Mouse (Mus musculus) common myeloid progenitor, adult 5-6 weeks (primary cell): ENCODE measurements at regions not wholly inside any gene's neighbourhood (a gene's known extent, or its start where the extent isn't known, plus 50 kb on each side); places are given as distances from the start of the nearest gene placed in this dataset.

Experiments used
- ATAC-seq: replicated peaks from 2 replicates; pipeline ENCODE4 v1.8.0; 2016; ENCODE audit warnings: low read depth, mild to moderate bottlenecking, moderate TSS enrichment, inconsistent platforms; ENCODE audit not compliant: poor library complexity, severe bottlenecking

DNA sequence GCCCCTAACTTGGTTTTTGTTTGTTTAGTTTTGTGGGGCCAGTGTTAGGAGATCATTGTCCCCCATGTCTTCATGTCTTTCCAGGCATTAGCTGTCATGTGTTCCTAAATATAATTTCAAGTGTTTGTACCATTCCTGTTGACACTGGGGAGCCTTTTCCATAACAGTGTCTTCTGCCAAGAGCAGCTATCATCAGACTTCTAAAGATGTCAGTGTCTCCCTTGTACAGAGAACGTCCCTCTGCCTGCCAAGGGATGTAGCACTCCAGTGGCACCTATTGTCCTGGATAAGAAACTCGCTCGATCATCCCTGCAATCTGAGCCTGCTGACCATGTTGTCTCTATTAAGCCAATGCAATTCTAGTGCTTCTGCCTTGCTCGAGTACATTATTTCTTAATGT is 64.6 kb upstream of the Lhfpl2 start:
- no peak for ATAC-seq

DNA sequence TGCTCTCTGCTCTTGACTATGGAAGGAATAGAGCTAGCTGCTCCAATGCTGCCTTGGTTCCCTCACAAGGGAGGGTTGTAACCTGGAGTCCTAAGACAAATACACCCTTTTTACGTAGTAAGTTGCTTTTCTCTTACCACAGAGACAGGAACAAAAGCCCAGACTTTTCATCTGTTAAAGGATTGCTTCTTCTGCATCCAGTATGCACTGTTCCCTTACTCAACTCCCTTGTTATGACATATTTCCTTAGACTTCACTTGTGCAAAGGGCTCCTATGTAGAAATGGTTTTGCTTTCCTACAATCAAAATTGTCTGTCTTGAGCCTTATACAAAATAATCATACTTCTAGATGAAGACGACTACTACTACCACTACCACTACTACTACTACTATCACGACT is 62.2 kb upstream of the Lhfpl2 start:
- no peak for ATAC-seq

DNA sequence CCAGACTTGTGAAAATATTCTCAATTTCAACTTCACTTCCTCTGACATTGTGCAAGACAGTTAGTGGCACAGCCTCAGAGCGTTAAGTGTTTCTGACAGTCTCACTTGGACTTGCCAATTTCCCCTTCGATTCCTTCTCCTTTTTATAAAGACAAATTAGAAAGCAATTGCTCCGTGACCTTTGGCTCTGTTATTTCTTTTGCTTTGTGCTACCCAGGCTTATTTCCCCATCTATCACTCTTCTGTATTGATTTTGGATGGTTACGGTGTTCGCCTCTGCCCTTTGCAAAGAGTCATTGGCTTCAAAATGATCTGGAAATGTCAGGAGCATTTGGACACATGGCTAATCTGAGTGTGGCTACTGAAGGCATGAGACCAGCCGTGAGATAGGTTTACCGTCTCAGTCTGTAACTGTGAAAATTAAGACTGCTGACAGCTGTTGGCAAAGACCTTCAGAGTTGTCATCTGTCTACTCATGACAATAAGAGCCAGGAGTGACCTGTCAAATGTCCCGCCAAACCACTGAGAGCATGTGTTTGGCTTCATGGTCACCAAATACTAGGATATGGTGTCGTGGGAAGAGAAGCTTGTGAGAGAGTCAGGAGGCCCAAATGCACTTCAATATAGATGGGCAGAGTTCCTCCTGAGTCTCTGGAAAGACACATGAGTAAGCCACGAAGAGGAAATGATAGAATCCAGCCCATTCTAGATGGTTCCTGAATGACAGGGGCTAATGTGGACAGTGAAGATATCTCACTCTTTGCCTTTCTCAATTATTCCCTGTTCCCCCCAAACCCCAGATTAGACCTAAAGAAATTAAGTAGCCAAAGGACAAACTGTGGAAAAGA is 60.8 kb upstream of the Lhfpl2 start:
- ATAC-seq = peak; percentile 62

DNA sequence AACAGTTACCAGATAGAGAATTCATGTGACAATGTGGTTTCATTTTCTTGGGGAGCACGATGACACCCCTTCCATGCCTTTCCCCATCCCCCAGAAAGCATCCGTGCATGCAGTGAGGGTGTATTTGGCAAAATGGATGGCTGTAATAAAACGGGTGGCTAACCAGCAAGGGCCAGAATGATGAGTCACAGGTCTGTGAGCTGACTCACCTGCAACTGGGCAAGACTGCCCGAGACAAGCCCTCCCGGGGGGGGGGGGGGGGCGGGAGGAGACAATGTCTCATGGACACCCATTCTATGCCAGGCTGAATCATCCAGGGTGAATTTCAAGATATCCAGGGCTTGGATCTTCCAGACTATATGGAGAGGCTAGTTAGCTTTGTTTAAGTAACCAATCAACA is 59.6 kb upstream of the Lhfpl2 start:
- no peak for ATAC-seq

DNA sequence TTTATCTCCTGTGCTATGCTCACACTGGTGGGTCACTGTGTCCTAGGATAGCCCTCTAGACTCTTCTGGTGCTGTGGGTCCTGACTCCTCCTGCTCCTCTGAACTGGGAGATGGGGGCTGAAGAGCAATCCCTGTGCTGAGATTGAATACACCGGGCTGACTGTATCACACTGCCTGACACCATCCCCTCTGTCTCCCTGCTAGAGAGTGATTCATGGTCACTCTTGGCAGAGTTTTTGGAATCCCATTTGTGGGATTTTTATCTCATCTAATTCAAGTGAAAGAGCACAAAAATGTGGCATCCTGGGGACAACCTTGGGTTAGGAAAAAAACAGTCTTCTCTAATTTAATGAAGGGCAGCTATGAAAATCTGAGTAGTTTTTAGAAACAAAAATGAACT is 59.2 kb upstream of the Lhfpl2 start:
- no peak for ATAC-seq

DNA sequence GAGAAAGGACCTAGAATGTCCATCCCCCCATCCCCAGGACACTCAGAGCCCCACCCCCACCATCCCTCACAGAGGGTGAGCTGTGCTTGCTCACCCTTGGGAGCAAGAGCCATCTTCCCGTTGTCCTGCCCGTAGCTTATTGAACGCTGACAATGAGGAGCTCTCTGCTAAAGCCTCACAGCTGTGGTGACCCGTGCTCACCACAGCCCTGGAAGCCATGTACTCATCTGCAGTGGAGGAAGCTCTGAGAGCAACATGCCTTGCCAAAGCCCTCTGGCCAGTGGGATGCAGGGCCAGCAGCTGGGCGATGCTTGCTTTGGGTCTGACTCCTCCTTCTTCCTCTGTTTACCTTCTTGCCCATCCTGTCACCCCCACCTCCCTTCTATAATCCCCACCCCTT is 53.8 kb upstream of the Lhfpl2 start:
- ATAC-seq = no peak

DNA sequence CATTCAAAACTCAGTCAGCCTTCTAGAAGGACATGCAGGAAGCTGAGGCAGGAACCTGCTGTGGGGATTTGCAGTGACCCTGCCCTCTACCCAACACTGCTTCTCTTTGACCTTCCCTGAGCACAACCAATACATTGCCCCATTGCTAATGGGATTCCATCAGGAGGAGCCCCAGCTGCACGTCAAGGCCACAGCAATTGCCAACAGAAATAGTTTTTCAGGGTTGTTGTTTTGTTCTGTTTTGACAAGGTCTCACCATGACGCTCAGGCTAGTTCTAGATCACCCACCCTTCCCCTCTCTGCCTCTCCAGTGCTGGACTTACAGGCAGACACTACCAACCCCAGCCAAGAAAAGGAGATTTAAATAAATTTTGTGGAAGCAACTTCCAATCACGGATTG is 53.2 kb upstream of the Lhfpl2 start:
- ATAC-seq = no peak

DNA sequence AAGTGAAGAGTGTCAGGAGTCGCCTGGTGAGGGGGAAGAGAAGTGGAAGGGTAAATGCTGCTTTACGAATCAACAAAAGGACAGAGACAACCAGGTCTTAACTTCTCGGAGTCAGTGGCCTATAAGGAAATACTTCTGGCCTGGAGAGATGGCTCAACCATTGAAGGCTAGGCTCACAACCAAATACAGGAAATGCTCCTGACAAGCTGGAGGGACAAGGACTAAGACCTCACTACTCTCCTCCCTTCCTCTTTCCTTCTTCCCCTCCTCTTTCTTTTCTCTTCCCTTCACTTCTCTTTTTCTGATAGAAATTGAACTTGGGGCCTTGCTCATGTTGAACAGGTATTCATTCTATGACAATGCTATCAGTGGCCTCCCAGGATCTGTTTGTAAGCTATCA is 51.7 kb upstream of the Lhfpl2 start:
- ATAC-seq = peak; percentile 42
